Comparison of ENCODE assay signal across 8 mouse cellular contexts in the genomic region with DNA sequence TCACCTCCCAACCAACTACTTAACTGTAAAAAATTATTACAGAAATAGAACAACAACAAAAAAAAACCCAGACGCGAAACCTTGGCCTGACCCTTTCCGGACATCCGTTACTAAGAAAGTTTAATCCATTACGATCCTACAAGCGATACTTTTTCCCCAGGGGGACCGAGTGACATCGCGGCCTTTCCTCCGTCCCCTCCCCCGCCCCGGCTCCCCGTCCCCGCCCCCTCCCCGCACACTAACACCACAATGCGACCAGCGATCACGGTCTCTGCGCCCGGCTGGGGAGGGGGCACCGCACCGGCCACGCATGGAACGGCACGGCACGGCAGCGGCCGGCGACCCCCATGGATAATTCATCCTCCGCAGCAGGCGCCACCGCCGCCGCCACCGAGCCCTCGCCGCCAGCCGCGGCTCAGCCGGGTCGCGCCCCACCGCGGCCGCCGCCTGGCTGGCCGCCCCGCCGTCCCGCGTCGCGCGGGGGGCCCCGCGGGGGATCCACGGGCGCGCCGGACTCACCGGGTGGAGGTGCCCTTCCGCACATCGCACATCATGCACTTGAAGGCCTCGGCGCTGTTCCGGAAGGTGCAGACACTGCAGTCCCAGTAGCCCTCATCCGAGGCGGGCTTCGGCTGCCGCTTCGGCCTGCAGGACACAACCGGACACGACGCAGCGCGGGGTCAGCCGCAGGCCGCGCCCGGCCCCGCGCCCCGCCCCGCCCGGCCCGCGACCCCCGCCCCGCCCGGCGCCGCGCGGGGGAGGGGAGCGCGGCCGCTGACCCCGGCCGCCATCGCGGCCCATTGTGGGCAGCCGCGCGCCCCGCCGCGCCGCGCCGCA. TPM values are rescaled to one million over a fixed set of nuclear protein-coding genes. Genes with fewer than 3 reads are reported as not detected.
DNase-seq lines count a peak whose midpoint lies in the region; ATAC-seq and TF ChIP-seq lines count a peak whose summit lies in the region.

No protein-coding gene starts in this region.

- H3K27me3 ChIP-seq in E14TG2a.4 (ENCODE audit: insufficient read depth, low read length), result peaks cover 48% of the 10 kb centered on the region
- H3K27me3 ChIP-seq in embryonic facial prominence, embryonic 14.5 days (replicated peaks; ENCODE audit: control insufficient read depth, insufficient read depth, low read length), result no peaks in the 10 kb centered on the region
- no peaks in the 10 kb centered on the region for H3K27me3 ChIP-seq in heart, embryonic 15.5 days

- peak; percentile 56 for ATAC-seq in embryonic facial prominence, embryonic 14.5 days (ENCODE audit: low read depth)
- peak; percentile 71 for ATAC-seq in heart, embryonic 15.5 days (replicated peaks; ENCODE audit: insufficient number of reproducible peaks, insufficient read depth, low FRiP score, low read depth)

- peak overlapping the region; percentile 93 for H3K27ac ChIP-seq in embryonic facial prominence, embryonic 14.5 days (replicated peaks; ENCODE audit: low read depth, low read length)
- peak overlapping the region; percentile 96 for H3K27ac ChIP-seq in heart, embryonic 15.5 days

- H3K9me3 ChIP-seq in E14TG2a.4 (ENCODE audit: low read length), result no peaks in the 10 kb centered on the region
- H3K9me3 ChIP-seq in embryonic facial prominence, embryonic 14.5 days (ENCODE audit: control insufficient read depth, low read length), result no peaks in the 10 kb centered on the region
- no peaks in the 10 kb centered on the region for H3K9me3 ChIP-seq in heart, embryonic 15.5 days (replicated peaks)

- no peaks in the 10 kb centered on the region for H3K36me3 ChIP-seq in E14TG2a.4 (ENCODE audit: insufficient read depth, low read length)
- no peaks in the 10 kb centered on the region for H3K36me3 ChIP-seq in embryonic facial prominence, embryonic 14.5 days (ENCODE audit: control insufficient read depth, insufficient read depth, low read length)
- peaks cover 8% of the 10 kb centered on the region; the same call in 1 of the 2 replicates for H3K36me3 ChIP-seq in heart, embryonic 15.5 days

- peak overlapping the region; percentile 80 for H3K9ac ChIP-seq in embryonic facial prominence, embryonic 14.5 days (ENCODE audit: low read depth, low read length)
- peak overlapping the region; percentile 94 for H3K9ac ChIP-seq in heart, embryonic 15.5 days

- H3K4me1 ChIP-seq in E14TG2a.4 (replicated peaks; ENCODE audit: low read depth, low read length), result peaks cover 6% of the 10 kb centered on the region; the same call in 1 of the 2 replicates
- no peaks in the 10 kb centered on the region for H3K4me1 ChIP-seq in embryonic facial prominence, embryonic 14.5 days (ENCODE audit: control insufficient read depth, insufficient read depth, low read length)
- H3K4me1 ChIP-seq in heart, embryonic 15.5 days (replicated peaks), result peaks cover 12% of the 10 kb centered on the region

- under 1% methylated on average over 15 of the region's 110 CpGs for WGBS in embryonic facial prominence, embryonic 14.5 days
- WGBS in heart, embryonic 15.5 days, result under 1% methylated on average over 66 of the region's 110 CpGs

- TF ChIP-seq CTCF in E14TG2a.4 (conservative IDR thresholded peaks at IDR 0.05; ENCODE audit: low read length), result no peak

- H3K4me3 ChIP-seq in E14TG2a.4 (replicated peaks; ENCODE audit: low read length), result peak overlapping the region; percentile 82
- peak overlapping the region; percentile 80 for H3K4me3 ChIP-seq in embryonic facial prominence, embryonic 14.5 days (ENCODE audit: low read depth, low read length)
- peak overlapping the region; percentile 68 for H3K4me3 ChIP-seq in heart, embryonic 15.5 days

- DNase-seq in adrenal gland, postnatal 36 days, result peak; percentile 54 to 68
- peak; percentile 73 for DNase-seq in embryonic facial prominence, embryonic 14.5 days (ENCODE audit: low spot score)
- DNase-seq in kidney, postnatal 14 days, result peak; percentile 72
- DNase-seq in lung, postnatal 10 days, result peak; percentile 65
- DNase-seq in retina, postnatal 1 day, result peak; percentile 79
- DNase-seq in yolk sac, embryonic 10.5 days (ENCODE audit: low spot score), result peak; percentile 64

- peak overlapping the region; percentile 84 for H3K4me2 ChIP-seq in embryonic facial prominence, embryonic 14.5 days (ENCODE audit: low read depth, low read length)
- H3K4me2 ChIP-seq in heart, embryonic 15.5 days, result peak overlapping the region; percentile 87

RNA-seq across cellular contexts. Expression of a gene that starts 0.7 kb away (rescaled TPM):
- 10 to 100 TPM; 41.0 to 42.2 TPM for total RNA-seq in adrenal gland, postnatal 36 days (2021)
- polyA plus RNA-seq in embryonic facial prominence, embryonic 14.5 days (2014; fragmentation: Nextera tagmentation; extraction: Ambion mirVana), result 65.8 and 68.7 TPM in 2 replicates
- 72.3 and 74.5 TPM in 2 replicates for polyA plus RNA-seq in heart, embryonic 15.5 days (2015; fragmentation: Nextera tagmentation; extraction: Ambion mirVana)

Comparison
In these comparisons a context has a peak if more than half of its experiments do, and no peak if none do; other contexts are left out.
1. Peak in every context shown above with its lines: DNase-seq, ATAC-seq, H3K4me3 ChIP-seq and H3K27ac ChIP-seq.